Mouse (Mus musculus) kidney, adult 2 months (tissue): ENCODE measurements around the gene Trib2.

Experiments
- CTCF ChIP-seq: fragments of 200-500 bp; conservative IDR thresholded peaks from 2 replicates; pipeline ENCODE4 v1.5.1; 2011; ENCODE audit warnings: low read depth, mild to moderate bottlenecking, control low read depth, low read length, moderate library complexity, mixed read lengths; ENCODE audit not compliant: insufficient read depth, insufficient read length
- POLR2A ChIP-seq: fragments of 200-500 bp; IDR thresholded peaks from one replicate; pipeline ENCODE4 v1.6.1; 2011; ENCODE audit warnings: low read depth, low read length, control low read depth

GRCm38 (mm10) chr12:15815170-15815575 lies 1.5 kb downstream of the Trib2 start:
- TF ChIP-seq CTCF: no peak
- TF ChIP-seq POLR2A: no peak
